Mouse (Mus musculus) C2C12 (cell line): ENCODE results near the gene Taok2.

Experiments used
- CTCF ChIP-seq: IDR thresholded peaks from one replicate; pipeline ENCODE4 v1.5.1; 2011; ENCODE audit not compliant: control insufficient read depth, insufficient read depth, insufficient read length
- MYOD1 ChIP-seq: IDR thresholded peaks from one replicate; pipeline ENCODE4 v1.6.1; 2011; ENCODE audit warnings: low read depth; ENCODE audit not compliant: control insufficient read depth, insufficient read length

- TF ChIP-seq CTCF, result no peak
- no peak for TF ChIP-seq MYOD1
Measured at GRCm38 (mm10) chr7:126887281-126887680, 2.8 kb upstream of the Taok2 start.
